Mouse (Mus musculus) urinary bladder, postnatal 0 days (tissue): ENCODE measurements around the gene Il17re. TPM values are rescaled to one million over a fixed set of nuclear protein-coding genes. Genes with fewer than 3 reads are reported as not detected.

Experiments
- microRNA-seq: library from miRNA; unstranded; fragments of <30 nt; microRNA quantifications from one replicate; pipeline ENCODE4, GENCODE M21; 2016
- polyA plus RNA-seq: library from polyadenylated mRNA; unstranded; fragments of >200 nt; fragmentation: Nextera tagmentation; extraction: Ambion mirVana; gene quantifications from 2 replicates; pipeline ENCODE4 v1.2.1, GENCODE M21; 2015

The Il17re gene
- polyA plus RNA-seq: 54.7 and 60.4 TPM in 2 replicates

DNA sequence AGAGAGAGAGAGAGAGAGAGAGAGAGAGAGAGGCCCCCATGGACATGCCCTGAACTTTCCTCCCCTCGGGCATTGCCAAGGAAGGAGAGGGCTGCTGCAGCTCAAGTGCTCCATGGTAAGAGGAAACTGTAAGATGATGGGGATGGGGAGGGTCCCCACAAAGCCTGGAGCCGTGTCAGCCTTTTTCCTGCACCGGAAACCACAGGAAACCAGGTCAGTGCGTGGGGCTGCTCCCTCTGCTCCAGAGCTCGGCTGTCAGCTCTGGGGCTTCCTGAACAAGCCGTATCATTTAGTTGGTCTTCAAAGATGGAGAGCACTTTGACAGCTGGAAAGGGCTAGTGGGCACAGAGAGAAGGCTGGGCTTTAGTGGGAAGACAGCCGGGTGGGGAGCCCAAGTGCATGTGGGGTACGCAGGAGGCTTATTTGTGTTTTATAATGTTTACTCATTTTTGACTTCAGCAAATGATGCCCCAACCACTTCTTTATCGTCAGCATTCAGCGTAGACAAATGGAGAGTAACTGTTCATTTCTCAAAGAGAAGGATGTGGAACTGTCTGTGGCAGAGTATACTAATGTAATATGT lies at the start of gene Il17re:
Il17re (plus strand) TSS at position 533 of the 583 bp plus-strand sequence.

DNA sequence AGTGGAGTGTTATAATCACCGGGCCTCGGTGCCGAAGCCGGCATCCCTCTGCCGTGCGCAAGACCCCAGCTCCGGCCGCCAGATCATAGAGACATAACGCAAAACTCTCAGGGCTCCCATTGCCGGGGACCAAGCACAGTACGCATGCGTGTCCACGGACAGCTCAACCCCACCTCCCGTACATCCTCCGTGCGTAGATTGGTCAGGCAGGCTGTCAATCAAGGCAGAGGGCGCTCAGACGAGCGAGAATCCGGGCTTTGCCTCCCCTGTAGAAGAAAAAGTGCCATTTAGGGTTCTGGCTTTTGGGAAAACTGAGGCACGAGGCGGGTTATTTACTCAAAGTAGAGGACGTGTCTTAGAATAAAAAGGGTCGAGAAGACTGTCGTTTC lies 39.1 kb upstream of the Il17re start, which contains the start of gene Rpusd3:
Rpusd3 (minus strand) TSS at position 142 of the 389 bp plus-strand sequence.

DNA sequence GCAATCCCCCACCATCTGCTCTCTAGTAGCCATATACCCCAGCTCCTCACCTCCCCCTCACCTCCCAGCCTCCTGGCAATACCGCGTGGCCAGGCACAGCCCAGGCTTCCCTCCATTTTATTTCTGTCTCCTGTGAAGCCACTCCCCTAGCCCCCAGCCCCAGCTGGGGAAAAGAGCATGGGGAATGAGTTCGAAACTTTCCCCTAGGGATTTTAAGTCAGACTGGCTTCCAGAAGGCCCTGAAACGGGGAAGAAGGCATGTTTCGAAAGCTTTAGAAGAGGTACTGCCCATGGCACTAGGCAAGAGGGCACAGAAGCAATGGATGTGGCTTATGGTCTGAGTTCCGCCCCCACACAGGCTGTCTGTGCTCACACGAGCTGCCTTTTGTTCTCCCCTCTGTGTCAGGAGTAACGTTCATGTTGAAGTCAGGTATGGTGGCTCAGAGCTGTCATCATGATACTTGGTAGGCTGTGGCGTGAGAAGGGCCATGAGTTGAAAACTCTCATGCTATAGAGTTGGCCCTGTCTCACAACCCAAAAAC lies 22.5 kb upstream of the Il17re start, which contains the start of gene Cidec:
Cidec (minus strand) TSS at position 97 of the 542 bp plus-strand sequence.

DNA sequence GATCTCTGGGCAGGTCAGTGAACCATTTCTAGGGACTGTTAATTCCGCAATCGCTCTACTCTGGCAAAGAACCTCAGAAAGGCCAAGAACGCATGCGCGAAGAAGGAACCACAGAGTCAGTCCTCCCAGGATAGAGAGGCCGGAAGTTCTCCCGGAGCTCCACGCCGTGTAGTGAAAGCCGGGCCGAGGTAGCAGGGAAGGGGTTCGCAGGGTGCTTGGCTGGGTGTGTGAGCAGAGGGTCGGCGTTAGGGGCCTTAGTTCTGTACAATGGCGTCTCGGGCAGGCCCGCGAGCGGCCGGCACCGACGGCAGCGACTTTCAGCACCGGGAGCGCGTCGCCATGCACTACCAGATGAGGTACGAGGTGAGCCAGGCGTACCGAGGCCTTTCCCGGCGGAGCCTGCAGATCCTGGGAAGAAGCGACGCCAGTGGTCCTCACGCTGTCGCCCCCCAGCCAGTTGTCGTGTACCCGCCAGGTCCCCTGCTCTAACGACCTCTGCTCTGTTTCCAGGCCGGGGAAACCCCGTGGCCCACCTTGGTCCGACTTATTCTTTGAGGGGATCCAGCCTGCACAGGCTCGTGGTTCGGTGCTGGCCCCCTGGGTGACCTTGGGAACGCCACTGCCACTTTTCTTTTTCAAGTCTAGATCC lies 15.7 kb upstream of the Il17re start, which contains the start of gene Jagn1:
Jagn1 (plus strand) TSS at position 128 of the 649 bp plus-strand sequence.

DNA sequence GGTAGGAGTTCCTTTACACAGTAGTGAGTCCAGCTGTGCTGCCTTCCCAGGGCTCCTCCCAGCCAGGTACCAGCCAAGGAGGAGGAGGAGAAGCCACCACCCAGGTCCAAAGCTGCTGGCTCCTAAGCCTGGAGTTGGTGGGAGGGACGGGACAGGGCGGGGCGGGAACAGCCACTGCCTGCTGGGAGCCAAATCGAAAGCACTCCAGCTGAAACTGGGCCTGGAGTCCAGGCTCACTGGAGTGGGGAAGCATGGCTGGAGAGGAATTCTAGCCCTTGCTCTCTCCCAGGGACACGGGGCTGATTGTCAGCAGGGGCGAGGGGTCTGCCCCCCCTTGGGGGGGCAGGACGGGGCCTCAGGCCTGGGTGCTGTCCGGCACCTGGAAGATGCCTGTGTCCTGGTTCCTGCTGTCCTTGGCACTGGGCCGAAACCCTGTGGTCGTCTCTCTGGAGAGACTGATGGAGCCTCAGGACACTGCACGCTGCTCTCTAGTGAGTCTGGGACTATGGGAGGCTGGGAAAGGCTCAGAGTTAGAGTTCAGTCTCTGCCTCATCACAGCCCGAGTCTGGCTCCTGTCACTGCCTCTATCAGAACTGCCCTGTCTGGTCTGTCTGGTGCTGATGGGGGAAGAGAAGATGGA lies 13.1 kb downstream of the Il17re start, which contains the start of gene Il17rc:
Il17rc (plus strand) TSS at position 131 of the 640 bp plus-strand sequence.

DNA sequence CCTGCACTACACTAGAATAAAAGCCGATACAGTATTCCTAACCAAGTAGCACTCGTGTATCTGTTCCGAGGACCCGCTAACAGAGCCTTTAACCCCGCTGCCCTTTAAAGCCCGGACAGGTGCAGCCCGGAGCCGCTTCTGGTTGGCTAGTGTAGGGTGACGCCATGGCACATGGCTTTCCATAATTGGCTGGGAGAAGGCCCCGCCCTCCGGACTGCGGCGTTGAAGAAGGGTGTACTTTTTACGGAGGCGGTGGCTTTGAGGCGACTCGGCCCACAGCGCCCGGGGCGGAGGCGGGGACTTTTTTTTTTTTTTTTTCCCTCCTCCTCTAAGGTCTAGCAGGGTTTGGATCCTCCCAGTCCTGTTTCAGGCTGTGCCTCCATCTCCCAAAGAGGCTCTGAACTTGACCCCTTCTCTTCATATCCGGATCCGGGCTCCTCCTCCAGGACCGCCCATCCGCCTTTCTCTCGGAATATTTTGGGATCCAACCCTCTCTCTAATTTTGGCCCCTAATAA lies 24.9 kb downstream of the Il17re start, which contains the start of gene Creld1:
Creld1 (plus strand) TSS at position 198 of the 516 bp plus-strand sequence.

DNA sequence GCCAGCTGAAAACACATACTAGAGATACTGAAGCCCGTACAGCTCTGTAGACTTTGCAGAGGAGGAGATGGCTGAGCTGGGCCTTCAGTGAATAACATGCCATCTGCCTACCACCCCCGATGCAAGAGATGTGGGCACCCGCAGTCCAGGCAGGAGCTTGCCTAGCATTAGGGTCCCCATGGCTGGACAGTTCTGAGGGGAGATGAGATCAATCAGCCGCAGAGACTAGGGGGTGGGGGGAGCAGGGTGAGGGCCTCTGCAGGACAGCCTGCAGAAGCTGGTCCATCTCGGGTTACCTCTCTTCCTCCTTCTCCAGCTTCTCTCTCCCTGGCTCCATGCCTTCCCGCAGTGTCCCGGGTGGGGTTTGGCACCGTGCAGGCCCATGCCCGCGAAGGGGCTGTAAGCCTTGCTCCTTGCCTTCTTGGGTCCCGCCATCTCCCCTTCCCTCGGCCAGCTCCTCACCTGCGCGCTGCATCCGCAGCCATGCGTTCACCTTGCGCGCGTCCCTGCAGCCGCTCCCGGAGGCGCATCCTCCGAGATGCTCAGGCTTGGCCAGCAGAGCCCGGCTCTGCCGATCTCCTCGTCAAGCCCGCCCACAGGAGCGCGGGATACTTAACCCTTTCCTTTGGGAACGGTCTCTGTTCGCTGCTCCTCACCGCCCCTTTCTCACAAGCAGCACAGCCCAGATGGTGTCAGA lies 43.3 kb downstream of the Il17re start, which contains the start of gene Prrt3:
Prrt3 (minus strand) TSS at position 544 of the 697 bp plus-strand sequence.

Small RNA genes within 50 kb of the gene (microRNA-seq; reads per million reads assigned to microRNA genes)
- not detected for gene Gm24387

Other genes starting within 250 kb of the Il17re start
- 40.7 and 42.7 TPM in 2 replicates for gene Mtmr14, start 220.6 kb upstream of the Il17re start, polyA plus RNA-seq
- not detected in 2 replicates for gene Cpne9, start 176.2 kb upstream of the Il17re start, polyA plus RNA-seq
- gene Brpf1, start 151.3 kb upstream of the Il17re start, polyA plus RNA-seq: 7.1 and 7.6 TPM in 2 replicates
- 6.3 and 9.3 TPM in 2 replicates for gene Ogg1, start 131.5 kb upstream of the Il17re start, polyA plus RNA-seq
- 89.5 and 100.0 TPM in 2 replicates for gene Camk1, start 114.5 kb upstream of the Il17re start, polyA plus RNA-seq
- 38.4 and 39.1 TPM in 2 replicates for gene Tada3, start 80.6 kb upstream of the Il17re start, polyA plus RNA-seq
- 327 and 354 TPM in 2 replicates for gene Arpc4, start 80.4 kb upstream of the Il17re start, polyA plus RNA-seq
- 1.0 and 1.2 TPM in 2 replicates for gene Ttll3, start 69.2 kb upstream of the Il17re start, polyA plus RNA-seq
- gene Rpusd3, start 39.1 kb upstream of the Il17re start, polyA plus RNA-seq: 11.4 and 16.5 TPM in 2 replicates
- gene Cidec, start 22.7 kb upstream of the Il17re start, polyA plus RNA-seq: not detected in 2 replicates
- gene Jagn1, start 15.9 kb upstream of the Il17re start, polyA plus RNA-seq: 79.2 and 82.8 TPM in 2 replicates
- gene Il17rc, start 12.9 kb downstream of the Il17re start, polyA plus RNA-seq: 28.2 and 32.1 TPM in 2 replicates
- 33.3 and 33.8 TPM in 2 replicates for gene Creld1, start 24.8 kb downstream of the Il17re start, polyA plus RNA-seq
- gene Prrt3, start 43.4 kb downstream of the Il17re start, polyA plus RNA-seq: 0.72 and 0.77 TPM in 2 replicates
- gene Emc3, start 73.2 kb downstream of the Il17re start, polyA plus RNA-seq: 91.2 and 104 TPM in 2 replicates
- 2.5 and 3.2 TPM in 2 replicates for gene Fancd2, start 73.2 kb downstream of the Il17re start, polyA plus RNA-seq
- not detected in 2 replicates for gene Fancd2os, start 142.2 kb downstream of the Il17re start, polyA plus RNA-seq
- 189 and 195 TPM in 2 replicates for gene Brk1, start 146.3 kb downstream of the Il17re start, polyA plus RNA-seq
- 24.3 and 25.1 TPM in 2 replicates for gene Vhl, start 165.5 kb downstream of the Il17re start, polyA plus RNA-seq
- 24.0 and 24.1 TPM in 2 replicates for gene Irak2, start 180.0 kb downstream of the Il17re start, polyA plus RNA-seq
- gene Tatdn2, start 238.6 kb downstream of the Il17re start, polyA plus RNA-seq: 0.95 and 0.97 TPM in 2 replicates